In genomic region chr5:21185764-21186685, GRCm38 (mm10) we compare ENCODE assay signal across 8 mouse cellular contexts. TPM values are rescaled to one million over a fixed set of nuclear protein-coding genes. Genes with fewer than 3 reads are reported as not detected.
DNase-seq lines count a peak whose midpoint lies in the region; ATAC-seq and TF ChIP-seq lines count a peak whose summit lies in the region.

Gsap (plus strand) TSS chr5:21186255.

- no peak for TF ChIP-seq POLR2A in ES-Bruce4 (IDR thresholded peaks at IDR 0.05; ENCODE audit: insufficient read depth, low read length)
- TF ChIP-seq POLR2A in thymus, adult 2 months (IDR thresholded peaks at IDR 0.05; ENCODE audit: control insufficient read depth, extremely low read depth, insufficient read depth, low read length, poor library complexity): no peak

- DNase-seq in forebrain, embryonic 14.5 days (ENCODE audit: low spot score): peak; percentile 56
- DNase-seq in heart, postnatal 25 days (ENCODE audit: low spot score): peak; percentile 67
- DNase-seq in layer of hippocampus, adult 2 months (ENCODE audit: low spot score in 2 of 2): peak; percentile 32 to 51
- DNase-seq in lung, postnatal 0 days (ENCODE audit: low spot score): peak; percentile 91
- peak; percentile 73 for DNase-seq in ovary, adult 18-20 months (ENCODE audit: low spot score)
- peak; percentile 60 for DNase-seq in thymus, adult 2 months

- TF ChIP-seq EP300 in ES-Bruce4 (IDR thresholded peaks at IDR 0.05; ENCODE audit: insufficient read depth, low read depth, low read length): no peak
- no peak for TF ChIP-seq EP300 in lung, postnatal 0 days (IDR thresholded peaks at IDR 0.05)

- no peak for TF ChIP-seq CTCF in ES-Bruce4 (IDR thresholded peaks at IDR 0.05; ENCODE audit: low read depth, low read length)
- TF ChIP-seq CTCF in layer of hippocampus, adult 2 months (conservative IDR thresholded peaks at IDR 0.05): no peak
- TF ChIP-seq CTCF in lung, postnatal 0 days (IDR thresholded peaks at IDR 0.05): peak; percentile 16; the same call in 1 of the 2 replicates
- TF ChIP-seq CTCF in thymus, adult 2 months (IDR thresholded peaks at IDR 0.05; ENCODE audit: borderline replicate concordance, control insufficient read depth, extremely low read depth, insufficient read depth, low read length, poor library complexity): no peak

- H3K4me2 ChIP-seq in forebrain, embryonic 14.5 days (ENCODE audit: low read length): peak within 1 kb of the TSS; percentile 74
- peak within 1 kb of the TSS; percentile 83 for H3K4me2 ChIP-seq in lung, postnatal 0 days (replicated peaks; ENCODE audit: low read depth, low read length)

- no peaks in the 10 kb centered on the region; the same call in none of the 2 replicates for H3K27me3 ChIP-seq in ES-Bruce4 (ENCODE audit: control insufficient read depth, insufficient read depth, low read length, poor library complexity, severe bottlenecking)
- H3K27me3 ChIP-seq in forebrain, embryonic 14.5 days (replicated peaks; ENCODE audit: control insufficient read depth, insufficient read depth, low read length): no peaks in the 10 kb centered on the region
- no peaks in the 10 kb centered on the region for H3K27me3 ChIP-seq in lung, postnatal 0 days (replicated peaks; ENCODE audit: insufficient read depth, low read length)
- no peaks in the 10 kb centered on the region for H3K27me3 ChIP-seq in thymus, adult 2 months (ENCODE audit: control insufficient read depth, insufficient read depth, low read length)

- peak within 1 kb of the TSS; percentile 57 for H3K4me3 ChIP-seq in ES-Bruce4 (ENCODE audit: low read depth, low read length)
- peak within 1 kb of the TSS; percentile 49 for H3K4me3 ChIP-seq in forebrain, embryonic 14.5 days (ENCODE audit: low read depth, low read length)
- peak within 1 kb of the TSS; percentile 70 for H3K4me3 ChIP-seq in layer of hippocampus, adult 2 months
- H3K4me3 ChIP-seq in lung, postnatal 0 days (ENCODE audit: low read depth, low read length): peak within 1 kb of the TSS; percentile 60
- H3K4me3 ChIP-seq in thymus, adult 2 months (ENCODE audit: control insufficient read depth, insufficient read depth, low read length): peak within 1 kb of the TSS; percentile 72

- H3K9ac ChIP-seq in ES-Bruce4 (ENCODE audit: low read depth, poor library complexity, severe bottlenecking): peak within 1 kb of the TSS; percentile 12; the same call in 1 of the 2 replicates
- peak within 1 kb of the TSS; percentile 73 for H3K9ac ChIP-seq in forebrain, embryonic 14.5 days (ENCODE audit: low read length)
- H3K9ac ChIP-seq in lung, postnatal 0 days (replicated peaks; ENCODE audit: low read depth): peak within 1 kb of the TSS; percentile 41

- no peaks in the 10 kb centered on the region for H3K9me3 ChIP-seq in ES-Bruce4 (replicated peaks; ENCODE audit: control insufficient read depth, insufficient read depth, low read length, poor library complexity, severe bottlenecking)
- H3K9me3 ChIP-seq in forebrain, embryonic 14.5 days (replicated peaks; ENCODE audit: control insufficient read depth, low read length): no peaks in the 10 kb centered on the region
- H3K9me3 ChIP-seq in lung, postnatal 0 days (ENCODE audit: low read length): no peaks in the 10 kb centered on the region

- no peak within 1 kb of the TSS for H3K27ac ChIP-seq in ES-Bruce4 (ENCODE audit: insufficient read depth, low read length)
- no peak within 1 kb of the TSS for H3K27ac ChIP-seq in forebrain, embryonic 14.5 days (ENCODE audit: low read depth, low read length)
- H3K27ac ChIP-seq in layer of hippocampus, adult 2 months: peak within 1 kb of the TSS; percentile 80
- peak within 1 kb of the TSS; percentile 72 for H3K27ac ChIP-seq in lung, postnatal 0 days (ENCODE audit: low read length)
- H3K27ac ChIP-seq in thymus, adult 2 months (ENCODE audit: control insufficient read depth, insufficient read depth, low read length): no peak within 1 kb of the TSS

- intact Hi-C loops in heart, postnatal 25 days (cut with DNase I): no loop called here

- no peaks in the 10 kb centered on the region for H3K36me3 ChIP-seq in ES-Bruce4 (ENCODE audit: control insufficient read depth, insufficient read depth, low read length, poor library complexity, severe bottlenecking)
- no peaks in the 10 kb centered on the region for H3K36me3 ChIP-seq in forebrain, embryonic 14.5 days (ENCODE audit: control insufficient read depth, insufficient read depth, low read length)
- H3K36me3 ChIP-seq in lung, postnatal 0 days (ENCODE audit: insufficient read depth, low read length): no peaks in the 10 kb centered on the region
- no peaks in the 10 kb centered on the region for H3K36me3 ChIP-seq in thymus, adult 2 months (ENCODE audit: control insufficient read depth, insufficient read depth, low read length)

- 4% methylated on average over 43 of the region's 43 CpGs for whole genome bisulfite sequencing in forebrain, embryonic 14.5 days
- WGBS in lung, postnatal 0 days: 11% methylated on average over 34 of the region's 43 CpGs
- 9% methylated on average over 43 of the region's 43 CpGs for WGBS in thymus, adult 2 months

- peak; percentile 82 for ATAC-seq in cerebellum, adult (ENCODE audit: insufficient number of reproducible peaks, low FRiP score, low TSS enrichment)
- ATAC-seq in forebrain, embryonic 14.5 days: peak; percentile 91
- ATAC-seq in lung, postnatal 0 days: peak; percentile 92

- no peaks in the 10 kb centered on the region for H3K4me1 ChIP-seq in ES-Bruce4 (ENCODE audit: control insufficient read depth, insufficient read depth, low read length)
- H3K4me1 ChIP-seq in forebrain, embryonic 14.5 days (ENCODE audit: control insufficient read depth, insufficient read depth, low read length): peaks cover 6% of the 10 kb centered on the region; the same call in 1 of the 2 replicates
- H3K4me1 ChIP-seq in lung, postnatal 0 days (ENCODE audit: insufficient read depth, low read depth, low read length): no peaks in the 10 kb centered on the region; the same call in 1 of the 2 replicates
- peaks cover 10% of the 10 kb centered on the region for H3K4me1 ChIP-seq in thymus, adult 2 months (replicated peaks; ENCODE audit: control insufficient read depth, insufficient read depth, low read length)

RNA-seq across cellular contexts. Expression of gene Gsap, which starts in this region (rescaled TPM):
- 6.9 and 8.9 TPM in 2 replicates for polyA plus RNA-seq in ES-Bruce4 (2011; ENCODE audit: insufficient read depth, insufficient read length, low read depth, missing spikeins)
- 7.7 and 8.8 TPM in 2 replicates for polyA plus RNA-seq in forebrain, embryonic 14.5 days (2014; fragmentation: Nextera tagmentation; extraction: Ambion mirVana)
- 1 to 10 TPM; 3.9 to 4.3 TPM for total RNA-seq in heart, postnatal 25 days (2021)
- total RNA-seq in layer of hippocampus, adult 2 months (2021): 1 to 10 TPM; 7.3 to 9.0 TPM
- polyA plus RNA-seq in lung, postnatal 0 days (2015; fragmentation: Nextera tagmentation; extraction: Ambion mirVana): 44.6 and 44.9 TPM in 2 replicates
- polyA plus RNA-seq in thymus, adult 2 months (2012; rRNA removed): 3.2 and 4.3 TPM in 2 replicates

Comparison
In these comparisons a context has a peak if more than half of its experiments do, and no peak if none do; other contexts are left out.
1. H3K27ac ChIP-seq: peak in layer of hippocampus, adult 2 months (single experiment) and lung, postnatal 0 days (single experiment); none in ES-Bruce4 (single experiment), forebrain, embryonic 14.5 days (single experiment) and thymus, adult 2 months (single experiment).
2. H3K9ac ChIP-seq: peak in every context shown above with its lines; median percentile 73 in forebrain, embryonic 14.5 days; 41 in lung, postnatal 0 days; 12 in ES-Bruce4.
3. Peak in every context shown above with its lines, with median percentiles within 50 percentile points of each other: H3K4me3 ChIP-seq, ATAC-seq and DNase-seq.